Mouse (Mus musculus) limb, embryonic 11.5 days (tissue): ENCODE results near the gene Hdac6. TPM values are rescaled to one million over a fixed set of nuclear protein-coding genes. Genes with fewer than 3 reads are reported as not detected.

Experiments
- polyA plus RNA-seq: library from polyadenylated mRNA; unstranded; fragments of >200 nt; fragmentation: Nextera tagmentation; extraction: Ambion mirVana; gene quantifications from 2 replicates; pipeline ENCODE4 v1.2.1, GENCODE M21; 2014

Gene Hdac6
- polyA plus RNA-seq, 1 experiment from 2014 or later, result 43.6 TPM

Other genes starting within 250 kb of the Hdac6 start
- 16.7 and 20.6 TPM in 2 replicates for gene Wdr45, start 233.6 kb downstream of the Hdac6 start, polyA plus RNA-seq
- not detected in 2 replicates for gene Gm45208, start 225.6 kb downstream of the Hdac6 start, polyA plus RNA-seq
- 85.7 and 99.5 TPM in 2 replicates for gene Praf2, start 219.4 kb downstream of the Hdac6 start, polyA plus RNA-seq
- 21.4 and 22.8 TPM in 2 replicates for gene Ccdc120, start 197.0 kb downstream of the Hdac6 start, polyA plus RNA-seq
- 17.7 and 20.6 TPM in 2 replicates for gene Tfe3, start 185.3 kb downstream of the Hdac6 start, polyA plus RNA-seq
- 34.4 and 41.7 TPM in 2 replicates for gene Gripap1, start 158.1 kb downstream of the Hdac6 start, polyA plus RNA-seq
- 0.97 and 1.5 TPM in 2 replicates for gene Kcnd1, start 125.6 kb downstream of the Hdac6 start, polyA plus RNA-seq
- gene Otud5, start 106.5 kb downstream of the Hdac6 start, polyA plus RNA-seq, result 34.5 and 34.7 TPM in 2 replicates
- gene Pim2, start 69.6 kb downstream of the Hdac6 start, polyA plus RNA-seq, result 5.2 and 5.4 TPM in 2 replicates
- gene Slc35a2, start 63.9 kb downstream of the Hdac6 start, polyA plus RNA-seq, result 9.4 and 11.4 TPM in 2 replicates
- gene Pqbp1, start 48.6 kb downstream of the Hdac6 start, polyA plus RNA-seq, result 137 and 151 TPM in 2 replicates
- gene Timm17b, start 48.5 kb downstream of the Hdac6 start, polyA plus RNA-seq, result 185 and 195 TPM in 2 replicates
- not detected in 2 replicates for gene Gm10491, start 40.1 kb downstream of the Hdac6 start, polyA plus RNA-seq
- gene Gm10490, start 38.3 kb downstream of the Hdac6 start, polyA plus RNA-seq, result not detected in 2 replicates
- gene Pcsk1n, start 28.1 kb downstream of the Hdac6 start, polyA plus RNA-seq, result 0.20 and 0.25 TPM in 2 replicates
- gene Eras, start 19.3 kb downstream of the Hdac6 start, polyA plus RNA-seq, result not detected in 2 replicates
- 2.7 and 3.4 TPM in 2 replicates for gene Gata1, start 30.2 kb upstream of the Hdac6 start, polyA plus RNA-seq
- gene Glod5, start 70.6 kb upstream of the Hdac6 start, polyA plus RNA-seq, result not detected in 2 replicates
- 95.7 and 102 TPM in 2 replicates for gene Suv39h1, start 126.9 kb upstream of the Hdac6 start, polyA plus RNA-seq
- gene Was, start 142.6 kb upstream of the Hdac6 start, polyA plus RNA-seq, result 0.27 and 0.44 TPM in 2 replicates
- gene Wdr13, start 185.0 kb upstream of the Hdac6 start, polyA plus RNA-seq, result 12.4 and 15.6 TPM in 2 replicates
- 538 and 539 TPM in 2 replicates for gene Rbm3, start 198.0 kb upstream of the Hdac6 start, polyA plus RNA-seq
- 15.4 and 15.5 TPM in 2 replicates for gene Tbc1d25, start 228.3 kb upstream of the Hdac6 start, polyA plus RNA-seq
- gene Ebp, start 245.6 kb upstream of the Hdac6 start, polyA plus RNA-seq, result 24.1 and 25.5 TPM in 2 replicates